Mouse (Mus musculus) embryo, embryonic 11 days (tissue): ENCODE results near the gene Sqstm1.
"Not testable (repeated sequence)": the region's sequence is repeated elsewhere in the genome, so short reads cannot be mapped to it uniquely, and the experiment has no call there.

ENCODE experiments used
- DNase-seq: peaks from one replicate; pipeline ENCODE4 v3.0.0-alpha.2; 2015

Gene Sqstm1

GRCm38 (mm10) chr11:50207344-50207743 is 3.3 kb downstream of the Sqstm1 start:
- no peak for DNase-seq

- DNase-seq: no peak
These were observed 4.6 kb downstream of the Sqstm1 start for GRCm38 (mm10) chr11:50206037-50206436.

GRCm38 (mm10) chr11:50205434-50205833 is 5.2 kb downstream of the Sqstm1 start:
- DNase-seq: no peak

- no peak for DNase-seq
These were observed 7.3 kb downstream of the Sqstm1 start for GRCm38 (mm10) chr11:50203302-50203827.

- DNase-seq: no peak
These were observed 9.0 kb downstream of the Sqstm1 start for GRCm38 (mm10) chr11:50201590-50201989.

- no peak for DNase-seq
These were observed 10.0 kb downstream of the Sqstm1 start for GRCm38 (mm10) chr11:50200613-50201012.

GRCm38 (mm10) chr11:50198916-50199315 is 11.7 kb downstream of the Sqstm1 start:
- no peak for DNase-seq

GRCm38 (mm10) chr11:50198219-50198846 is 12.3 kb downstream of the Sqstm1 start:
- DNase-seq: no peak

GRCm38 (mm10) chr11:50197500-50197899 is 13.1 kb downstream of the Sqstm1 start:
- DNase-seq: no peak

GRCm38 (mm10) chr11:50194793-50195192 is 15.8 kb downstream of the Sqstm1 start:
- no peak for DNase-seq

GRCm38 (mm10) chr11:50194070-50194469 is 16.6 kb downstream of the Sqstm1 start:
- DNase-seq: no peak

- no peak for DNase-seq
These were observed 18.3 kb downstream of the Sqstm1 start for GRCm38 (mm10) chr11:50192278-50192677.

GRCm38 (mm10) chr11:50190362-50190761 is 20.3 kb downstream of the Sqstm1 start:
- no peak for DNase-seq

GRCm38 (mm10) chr11:50188682-50189081 is 21.9 kb downstream of the Sqstm1 start:
- no peak for DNase-seq

- no peak for DNase-seq
These were observed 25.8 kb downstream of the Sqstm1 start for GRCm38 (mm10) chr11:50184788-50185187.

GRCm38 (mm10) chr11:50182702-50183101 is 27.9 kb downstream of the Sqstm1 start:
- DNase-seq: no peak

GRCm38 (mm10) chr11:50180478-50181231 is 30.0 kb downstream of the Sqstm1 start:
- no peak for DNase-seq

GRCm38 (mm10) chr11:50178532-50179488 is 31.8 kb downstream of the Sqstm1 start:
- no peak for DNase-seq

GRCm38 (mm10) chr11:50177111-50177510 is 33.5 kb downstream of the Sqstm1 start:
- DNase-seq: no peak

- no peak for DNase-seq
These were observed 34.3 kb downstream of the Sqstm1 start for GRCm38 (mm10) chr11:50176351-50176750.

- peak; percentile 100 for DNase-seq
These were observed 35.9 kb downstream of the Sqstm1 start for GRCm38 (mm10) chr11:50174730-50175187.

GRCm38 (mm10) chr11:50174111-50174729 is 36.4 kb downstream of the Sqstm1 start, which contains the start of gene Mrnip:
Gene Mrnip, plus strand, starts transcription at chr11:50174444.
- DNase-seq: not testable (repeated sequence)
